Mouse (Mus musculus) limb, embryonic 13.5 days (tissue): ENCODE data around the gene Socs5. TPM values are rescaled to one million over a fixed set of nuclear protein-coding genes. Genes with fewer than 3 reads are reported as not detected.

Source experiments
- ATAC-seq: fragments of 200-750 bp; cut with Nextera tagmentation; 2 replicates; pipeline ENCODE4 v1.8.0; 2017; ENCODE audit warnings: low read depth, moderate number of reproducible peaks, moderate TSS enrichment; ENCODE audit not compliant: low FRiP score
- H3K27ac ChIP-seq: fragments of 300-500 bp; sonication (generic); 2 replicates; pipeline ENCODE4 v1.5.1; 2015; ENCODE audit warnings: inconsistent platforms, mild to moderate bottlenecking, moderate library complexity
- H3K27me3 ChIP-seq: fragments of 300-500 bp; sonication (generic); 2 replicates; pipeline ENCODE4 v1.6.1; 2015; ENCODE audit warnings: mild to moderate bottlenecking, inconsistent platforms
- H3K36me3 ChIP-seq: fragments of 300-500 bp; sonication (generic); 2 replicates; pipeline ENCODE4 v1.6.1; 2015; ENCODE audit warnings: inconsistent platforms, mild to moderate bottlenecking, moderate library complexity
- H3K4me1 ChIP-seq: fragments of 300-500 bp; sonication (generic); 2 replicates; pipeline ENCODE4 v1.6.1; 2015; ENCODE audit warnings: inconsistent platforms
- H3K4me2 ChIP-seq: fragments of 300-500 bp; sonication (generic); replicated peaks from 2 replicates; pipeline ENCODE4 v1.6.1; 2015; ENCODE audit warnings: inconsistent platforms, mild to moderate bottlenecking, moderate library complexity
- H3K4me3 ChIP-seq: fragments of 300-500 bp; sonication (generic); 2 replicates; pipeline ENCODE4 v1.5.1; 2015; ENCODE audit warnings: moderate library complexity, mild to moderate bottlenecking, inconsistent platforms
- H3K9ac ChIP-seq: fragments of 300-500 bp; sonication (generic); 2 replicates; pipeline ENCODE4 v1.6.1; 2015; ENCODE audit warnings: mild to moderate bottlenecking, inconsistent platforms
- H3K9me3 ChIP-seq: fragments of 300-500 bp; sonication (generic); 2 replicates; pipeline ENCODE4 v1.6.1; 2016; ENCODE audit warnings: inconsistent platforms
- WGBS: fragments of 180-500 bp; shearing (Covaris S2); methylation state at CpG from one replicate; pipeline ENCODE4 v1.1.7; 2015; 5-methylcytosine and 5-hydroxymethylcytosine counted together
- polyA plus RNA-seq: library from polyadenylated mRNA; unstranded; fragments of >200 nt; fragmentation: Nextera tagmentation; extraction: Ambion mirVana; gene quantifications from 2 replicates; pipeline ENCODE4 v1.2.1, GENCODE M21; 2015

The Socs5 gene
- polyA plus RNA-seq, 1 experiment from 2014 or later, result 15.9 TPM

GRCm38 (mm10) chr17:87089296-87089695, 18.2 kb upstream of the Socs5 start:
- WGBS, result 86% methylated on average over 7 of the region's 7 CpGs
- H3K4me3 ChIP-seq, result no peak overlapping the region
- H3K27me3 ChIP-seq, result no peaks in the 10 kb centered on the region
- H3K9me3 ChIP-seq, result no peaks in the 10 kb centered on the region
- no peak overlapping the region for H3K4me2 ChIP-seq
- H3K9ac ChIP-seq, result no peak overlapping the region
- peaks cover 12% of the 10 kb centered on the region for H3K4me1 ChIP-seq
- no peak overlapping the region for H3K27ac ChIP-seq
- H3K36me3 ChIP-seq, result no peaks in the 10 kb centered on the region
- ATAC-seq, result no peak

DNA sequence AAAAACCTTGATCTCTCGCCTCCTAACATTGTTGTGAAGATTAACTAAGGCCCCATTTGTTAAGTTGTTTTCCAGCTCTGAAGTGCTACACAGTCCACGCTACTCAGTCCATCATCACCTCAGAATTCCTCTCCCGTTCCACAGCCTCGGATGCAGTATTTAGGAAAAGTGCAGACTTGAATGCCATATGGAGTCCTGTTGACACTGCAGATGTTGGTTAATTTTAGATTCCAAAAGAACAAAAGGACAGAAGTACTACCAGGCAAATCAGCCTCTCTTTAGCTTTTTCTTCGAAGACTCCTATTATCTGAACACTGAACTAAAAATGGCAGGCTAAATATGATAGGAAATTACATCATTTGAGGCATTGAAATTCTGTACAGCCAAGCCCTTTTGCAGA, 14.4 kb upstream of the Socs5 start:
- no peak for ATAC-seq
- no peaks in the 10 kb centered on the region for H3K27me3 ChIP-seq
- peaks cover 14% of the 10 kb centered on the region for H3K4me1 ChIP-seq
- 58% methylated on average over 5 of the region's 5 CpGs for whole genome bisulfite sequencing
- no peak overlapping the region for H3K4me3 ChIP-seq
- no peaks in the 10 kb centered on the region for H3K36me3 ChIP-seq
- no peak overlapping the region for H3K4me2 ChIP-seq
- H3K9ac ChIP-seq, result no peak overlapping the region
- H3K27ac ChIP-seq, result no peak overlapping the region
- H3K9me3 ChIP-seq, result no peaks in the 10 kb centered on the region

DNA sequence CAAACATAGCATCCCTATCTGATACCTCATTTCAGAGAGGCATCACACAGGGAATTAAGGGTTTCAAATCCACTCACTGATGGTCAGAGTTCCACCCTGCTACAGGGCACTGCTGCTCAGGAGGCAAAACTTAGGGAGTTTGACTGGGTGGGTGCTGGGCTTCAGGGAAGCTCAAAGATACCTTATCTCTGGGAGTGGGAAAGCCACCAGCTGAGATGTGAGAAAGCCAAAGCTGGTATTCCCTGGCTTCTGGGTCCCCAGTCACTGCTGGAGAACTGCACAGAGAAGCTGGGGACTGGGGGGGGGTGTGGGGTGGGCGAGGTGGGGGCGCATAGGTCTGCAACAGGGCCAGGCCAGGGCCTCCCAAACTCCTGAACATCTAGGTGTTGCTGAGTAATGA, 10.5 kb upstream of the Socs5 start:
- H3K4me1 ChIP-seq, result peaks cover 14% of the 10 kb centered on the region
- peaks cover 3% of the 10 kb centered on the region; the same call in 1 of the 2 replicates for H3K27me3 ChIP-seq
- no peak overlapping the region for H3K4me3 ChIP-seq
- no peak overlapping the region for H3K4me2 ChIP-seq
- WGBS, result 54% methylated on average over 2 of the region's 2 CpGs
- no peak for ATAC-seq
- H3K9me3 ChIP-seq, result no peaks in the 10 kb centered on the region
- H3K36me3 ChIP-seq, result no peaks in the 10 kb centered on the region
- no peak overlapping the region for H3K9ac ChIP-seq
- H3K27ac ChIP-seq, result no peak overlapping the region

DNA sequence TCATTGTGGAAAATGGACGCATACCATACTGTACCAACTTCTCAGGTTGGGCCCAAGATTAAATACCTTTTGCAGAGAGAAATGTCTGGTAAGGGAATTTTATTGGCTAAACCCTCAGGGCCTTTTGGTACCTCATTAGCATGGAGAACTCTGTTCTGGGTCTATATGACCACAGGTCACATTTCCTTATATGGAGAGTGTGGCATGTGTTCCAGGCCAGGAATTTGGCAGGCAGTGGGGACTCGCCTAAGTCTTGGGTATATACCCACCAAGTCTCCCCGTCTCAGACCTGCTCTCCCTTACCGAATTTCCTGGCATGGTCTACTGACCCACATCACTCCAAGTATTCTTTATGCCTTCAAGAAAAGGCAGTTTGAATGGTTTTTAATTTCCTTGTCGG, 9.9 kb upstream of the Socs5 start:
- H3K9ac ChIP-seq, result no peak overlapping the region
- no peak overlapping the region for H3K4me2 ChIP-seq
- peaks cover 3% of the 10 kb centered on the region; the same call in 1 of the 2 replicates for H3K27me3 ChIP-seq
- H3K4me3 ChIP-seq, result no peak overlapping the region
- peaks cover 14% of the 10 kb centered on the region for H3K4me1 ChIP-seq
- WGBS, result 76% methylated on average over 5 of the region's 5 CpGs
- H3K27ac ChIP-seq, result no peak overlapping the region
- H3K36me3 ChIP-seq, result no peaks in the 10 kb centered on the region
- no peaks in the 10 kb centered on the region for H3K9me3 ChIP-seq
- no peak for ATAC-seq

DNA sequence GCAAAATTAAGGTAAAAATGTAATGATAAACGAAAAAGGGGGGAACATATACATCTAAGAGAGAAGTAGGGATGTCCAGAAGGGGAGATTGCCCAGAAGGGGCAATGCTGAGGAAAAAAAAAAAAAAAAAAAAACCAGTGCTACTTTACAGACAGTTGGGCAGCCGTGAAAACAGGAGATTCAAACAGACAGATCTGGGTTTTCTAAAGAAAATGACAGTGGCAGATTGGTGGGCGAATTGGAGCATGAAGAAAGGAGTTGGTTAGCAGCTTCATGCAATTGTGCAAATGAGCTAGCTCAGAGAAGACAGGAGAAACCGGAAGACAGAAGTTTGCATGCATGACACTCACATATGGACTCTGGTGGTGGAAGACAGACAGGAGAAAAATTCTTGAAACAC, 6.5 kb upstream of the Socs5 start:
- Histone ChIP-seq H3K36me3 (no peaks in the 10 kb centered on the region), H3K4me3 (no peak overlapping the region), H3K9me3 (no peaks in the 10 kb centered on the region), H3K9ac (no peak overlapping the region), H3K4me2 (no peak overlapping the region), H3K27ac (no peak overlapping the region), H3K27me3 (peaks cover 3% of the 10 kb centered on the region; the same call in 1 of the 2 replicates), H3K4me1 (0 out of 2 replicates have a peak, but pooled peaks cover 6% of the 10 kb centered on the region)
- ATAC-seq, result no peak
- 76% methylated on average over 4 of the region's 4 CpGs for WGBS

DNA sequence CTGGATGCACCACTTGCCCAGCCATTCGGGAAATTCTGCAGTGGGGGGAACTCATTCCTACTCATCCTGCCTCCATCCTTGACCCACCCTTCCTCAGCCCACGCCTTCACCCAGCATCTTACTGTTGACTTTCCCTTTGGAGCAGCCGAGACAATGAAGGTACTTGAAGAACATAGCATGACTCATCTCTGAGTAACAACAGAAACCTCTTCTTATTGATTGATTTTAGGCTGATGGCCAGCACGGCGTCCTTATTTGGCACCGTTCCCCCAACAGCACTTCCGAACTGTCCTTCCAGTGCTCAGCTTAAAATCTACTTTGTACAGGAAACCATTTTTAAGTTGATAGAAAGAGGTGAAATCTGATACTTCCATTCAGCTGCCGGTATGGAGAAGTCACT, 4.8 kb upstream of the Socs5 start:
- H3K9ac ChIP-seq, result no peak overlapping the region
- no peak overlapping the region for H3K4me2 ChIP-seq
- no peaks in the 10 kb centered on the region for H3K36me3 ChIP-seq
- no peak overlapping the region for H3K4me3 ChIP-seq
- no peak for ATAC-seq
- WGBS, result 72% methylated on average over 8 of the region's 8 CpGs
- H3K4me1 ChIP-seq, result peaks cover 10% of the 10 kb centered on the region; the same call in 1 of the 2 replicates
- peaks cover 3% of the 10 kb centered on the region; the same call in 1 of the 2 replicates for H3K27me3 ChIP-seq
- no peak overlapping the region for H3K27ac ChIP-seq
- no peaks in the 10 kb centered on the region for H3K9me3 ChIP-seq

DNA sequence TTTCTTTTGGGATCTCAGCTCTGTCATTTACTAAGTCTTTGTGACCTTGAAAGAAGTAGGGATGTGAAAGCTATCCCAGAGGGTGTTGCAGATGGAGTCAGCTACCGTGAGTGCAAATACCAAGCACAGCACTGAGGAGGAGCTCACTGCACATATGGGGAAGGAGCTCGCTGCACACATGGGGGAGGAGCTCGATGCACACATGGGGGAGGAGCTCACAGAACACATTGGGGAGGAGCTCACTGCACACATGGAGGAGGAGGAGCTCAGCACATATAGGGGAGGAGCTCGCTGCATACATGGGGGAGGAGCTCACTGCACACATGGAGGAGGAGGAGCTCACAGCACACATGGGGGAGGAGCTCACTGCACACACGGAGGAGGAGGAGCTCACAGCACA, 4.4 kb upstream of the Socs5 start:
- no peak for ATAC-seq
- Histone ChIP-seq H3K36me3 (no peaks in the 10 kb centered on the region), H3K4me3 (no peak overlapping the region), H3K27me3 (peaks cover 3% of the 10 kb centered on the region; the same call in 1 of the 2 replicates), H3K9me3 (no peaks in the 10 kb centered on the region), H3K4me1 (peaks cover 10% of the 10 kb centered on the region; the same call in 1 of the 2 replicates), H3K4me2 (no peak overlapping the region), H3K27ac (no peak overlapping the region), H3K9ac (no peak overlapping the region)
- 74% methylated on average over 5 of the region's 5 CpGs for WGBS

- Histone ChIP-seq H3K9ac (no peak overlapping the region), H3K4me1 (peaks cover 21% of the 10 kb centered on the region), H3K36me3 (no peaks in the 10 kb centered on the region), H3K9me3 (no peaks in the 10 kb centered on the region), H3K4me2 (no peak overlapping the region), H3K27ac (no peak overlapping the region), H3K4me3 (no peak overlapping the region), H3K27me3 (peaks cover 3% of the 10 kb centered on the region; the same call in 1 of the 2 replicates)
- ATAC-seq, result no peak
- WGBS, result 85% methylated on average over 4 of the region's 4 CpGs
These were observed 3.2 kb upstream of the Socs5 start for GRCm38 (mm10) chr17:87104276-87104675.

DNA sequence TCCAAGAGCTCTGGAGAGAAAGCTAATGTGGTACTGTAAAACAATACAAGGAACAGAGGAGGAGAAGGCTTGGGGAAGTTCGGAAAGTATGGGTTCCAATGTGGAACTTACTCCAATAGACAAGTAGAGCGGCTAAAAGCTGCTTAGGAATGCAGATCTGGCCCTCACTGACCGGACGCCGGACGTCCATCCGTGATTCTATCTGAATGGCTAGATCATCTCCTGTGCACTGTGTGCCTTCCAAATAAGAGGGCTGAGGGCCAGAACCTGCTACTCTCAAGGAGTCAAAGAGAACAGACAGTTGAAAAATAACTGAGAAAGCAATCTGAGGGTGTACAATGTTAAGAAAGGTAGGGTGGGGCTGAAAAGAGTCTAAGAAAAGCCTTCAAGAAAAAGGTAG, 1.5 kb upstream of the Socs5 start:
- H3K4me2 ChIP-seq, result peak overlapping the region; percentile 73
- no peak overlapping the region for H3K27ac ChIP-seq
- no peaks in the 10 kb centered on the region for H3K27me3 ChIP-seq
- no peak for ATAC-seq
- H3K4me1 ChIP-seq, result peaks cover 28% of the 10 kb centered on the region
- 90% methylated on average over 7 of the region's 7 CpGs for WGBS
- no peaks in the 10 kb centered on the region for H3K36me3 ChIP-seq
- H3K4me3 ChIP-seq, result peak overlapping the region; percentile 75
- 0 out of 2 replicates have a peak overlapping the region, but pooled peaks have one; percentile 65 for H3K9ac ChIP-seq
- H3K9me3 ChIP-seq, result no peaks in the 10 kb centered on the region

GRCm38 (mm10) chr17:87106691-87107523, 572 bp upstream of the Socs5 start:
- peaks cover 28% of the 10 kb centered on the region for H3K4me1 ChIP-seq
- H3K4me3 ChIP-seq, result peak overlapping the region; percentile 75
- no peaks in the 10 kb centered on the region for H3K27me3 ChIP-seq
- peak overlapping the region; percentile 86 for H3K9ac ChIP-seq
- peak overlapping the region; percentile 52; the same call in 1 of the 2 replicates for H3K27ac ChIP-seq
- H3K36me3 ChIP-seq, result no peaks in the 10 kb centered on the region
- peak; percentile 99 for ATAC-seq
- no peaks in the 10 kb centered on the region for H3K9me3 ChIP-seq
- H3K4me2 ChIP-seq, result peak overlapping the region; percentile 73
- under 1% methylated on average over 48 of the region's 51 CpGs for WGBS

DNA sequence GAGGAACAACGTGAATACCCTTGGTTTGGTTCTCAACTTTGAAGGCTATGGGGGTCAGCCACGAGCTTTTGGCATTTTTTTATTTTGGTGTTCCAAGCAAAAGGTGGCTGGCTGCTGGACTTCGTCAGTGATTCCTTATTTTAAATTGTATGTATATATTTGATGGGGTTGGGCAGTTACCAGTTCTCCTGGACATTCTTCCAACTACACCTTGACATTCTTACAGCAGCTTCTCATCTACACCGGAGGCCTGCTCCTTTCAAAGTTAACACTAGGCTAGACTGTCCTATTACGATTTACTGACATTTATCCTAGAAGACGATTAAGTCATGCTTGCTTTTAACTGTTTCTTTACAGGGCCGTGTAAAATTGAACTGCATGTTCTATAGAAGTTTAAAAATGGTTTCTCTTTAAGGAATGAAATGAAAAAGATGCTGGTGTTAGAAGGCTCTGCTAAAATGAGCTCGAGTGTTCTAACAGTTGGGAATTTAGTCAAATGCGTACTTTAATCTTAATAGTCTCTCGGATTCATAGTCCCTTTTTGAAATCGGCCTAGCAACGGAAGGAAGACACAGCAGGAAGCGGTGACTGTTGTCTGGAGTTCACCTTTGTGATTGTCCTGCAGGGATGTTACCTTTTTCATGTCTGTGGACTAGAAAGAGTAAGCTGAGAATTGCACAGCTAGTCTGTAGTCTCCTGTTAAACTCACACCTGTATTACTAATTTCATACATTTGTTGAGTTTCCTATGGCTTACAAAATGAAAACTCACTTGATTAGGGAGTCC, 1.2 kb downstream of the Socs5 start:
- WGBS, result 39% methylated on average over 13 of the region's 13 CpGs
- peak overlapping the region; percentile 86 for H3K9ac ChIP-seq
- H3K4me1 ChIP-seq, result peaks cover 25% of the 10 kb centered on the region
- H3K4me3 ChIP-seq, result peak overlapping the region; percentile 75
- ATAC-seq, result no peak
- no peaks in the 10 kb centered on the region for H3K9me3 ChIP-seq
- H3K36me3 ChIP-seq, result no peaks in the 10 kb centered on the region
- no peak overlapping the region for H3K27ac ChIP-seq
- no peaks in the 10 kb centered on the region for H3K27me3 ChIP-seq
- peak overlapping the region; percentile 87 for H3K4me2 ChIP-seq

DNA sequence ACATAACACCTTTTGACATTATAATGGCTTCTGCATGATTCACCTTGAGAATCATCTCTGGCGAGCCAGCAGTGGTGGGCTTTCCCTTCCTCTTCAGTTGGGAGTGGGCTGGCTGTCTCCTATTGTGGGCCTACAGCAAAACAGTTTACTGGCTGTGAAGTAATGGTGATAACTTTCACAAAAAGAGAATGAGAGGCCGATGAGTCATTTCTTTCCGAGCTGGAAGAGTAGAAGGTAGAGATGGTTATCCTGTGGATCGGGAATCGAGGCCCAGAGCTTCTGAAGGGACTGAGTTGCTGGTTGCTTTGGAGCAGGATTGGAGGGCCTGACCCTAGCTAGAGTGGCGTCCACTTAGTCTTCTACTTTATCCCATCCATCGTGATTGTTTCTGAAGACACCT, 2.0 kb downstream of the Socs5 start:
- ATAC-seq, result no peak
- H3K4me2 ChIP-seq, result no peak overlapping the region
- no peak overlapping the region for H3K9ac ChIP-seq
- no peaks in the 10 kb centered on the region for H3K9me3 ChIP-seq
- no peaks in the 10 kb centered on the region for H3K36me3 ChIP-seq
- H3K4me1 ChIP-seq, result peaks cover 25% of the 10 kb centered on the region
- no peaks in the 10 kb centered on the region for H3K27me3 ChIP-seq
- H3K4me3 ChIP-seq, result no peak overlapping the region
- no peak overlapping the region for H3K27ac ChIP-seq
- 83% methylated on average over 7 of the region's 7 CpGs for WGBS
